Mouse (Mus musculus) heart, postnatal 0 days (tissue): ENCODE results near the gene Gm17304.

Experiments used
- CTCF ChIP-seq: IDR thresholded peaks from 2 replicates; pipeline ENCODE4 v1.5.1; 2016; ENCODE audit warnings: antibody characterized with exemption, control low read depth, low read depth
- EP300 ChIP-seq: IDR thresholded peaks from 2 replicates; pipeline ENCODE4 v1.6.1; 2016; ENCODE audit warnings: antibody characterized with exemption, low read depth

GRCm38 (mm10) chr5:106605096-106605495 is 3.8 kb upstream of the Gm17304 start:
- TF ChIP-seq CTCF (no peak), EP300 (no peak)
